Mouse (Mus musculus) brain, embryonic 14.5 days (tissue): ENCODE results near the gene Ciart. TPM values are rescaled to one million over a fixed set of nuclear protein-coding genes. Genes with fewer than 3 reads are reported as not detected.

Experiments used
- DNase-seq: peaks from one replicate; pipeline ENCODE4 v3.0.0-alpha.2; 2011; ENCODE audit warnings: low read depth
- CTCF ChIP-seq: fragments of 200-500 bp; IDR thresholded peaks from 2 replicates; pipeline ENCODE4 v1.5.1; 2012; ENCODE audit warnings: inconsistent platforms, mild to moderate bottlenecking, moderate library complexity, borderline replicate concordance; ENCODE audit not compliant: insufficient read depth, insufficient read length; ENCODE audit errors: extremely low read depth
- POLR2A ChIP-seq: fragments of 200-500 bp; IDR thresholded peaks from 2 replicates; pipeline ENCODE4 v1.6.1; 2012; ENCODE audit warnings: mild to moderate bottlenecking, inconsistent platforms, borderline replicate concordance; ENCODE audit not compliant: poor library complexity, insufficient read depth, insufficient read length, severe bottlenecking; ENCODE audit errors: extremely low read depth
- polyA plus RNA-seq: library from polyadenylated mRNA; depleted of rRNA; stranded (reverse); fragments of >200 nt; gene quantifications from 2 replicates; pipeline ENCODE4 v1.2.3, GENCODE M21; 2012

Ciart gene
- polyA plus RNA-seq, 1 experiment: 3.8 TPM

GRCm38 (mm10) chr3:95893606-95894316, 11.7 kb upstream of the Ciart start, which contains the start of gene Aph1a:
TSS of gene Aph1a (plus strand) at chr3:95893969.
- TF ChIP-seq POLR2A: peak; percentile 30; the same call in 1 of the 2 replicates
- DNase-seq: peak; percentile 99

GRCm38 (mm10) chr3:95893126-95893525, 11.1 kb upstream of the Ciart start:
- no peak for DNase-seq

GRCm38 (mm10) chr3:95892066-95893052, 10.3 kb upstream of the Ciart start:
- TF ChIP-seq CTCF: no peak
- TF ChIP-seq POLR2A: no peak
- peak; percentile 17 for DNase-seq

More at GRCm38 (mm10) chr3:95893126-95893525, 11.1 kb upstream of the Ciart start:
- TF ChIP-seq CTCF (no peak), POLR2A (no peak)

DNA sequence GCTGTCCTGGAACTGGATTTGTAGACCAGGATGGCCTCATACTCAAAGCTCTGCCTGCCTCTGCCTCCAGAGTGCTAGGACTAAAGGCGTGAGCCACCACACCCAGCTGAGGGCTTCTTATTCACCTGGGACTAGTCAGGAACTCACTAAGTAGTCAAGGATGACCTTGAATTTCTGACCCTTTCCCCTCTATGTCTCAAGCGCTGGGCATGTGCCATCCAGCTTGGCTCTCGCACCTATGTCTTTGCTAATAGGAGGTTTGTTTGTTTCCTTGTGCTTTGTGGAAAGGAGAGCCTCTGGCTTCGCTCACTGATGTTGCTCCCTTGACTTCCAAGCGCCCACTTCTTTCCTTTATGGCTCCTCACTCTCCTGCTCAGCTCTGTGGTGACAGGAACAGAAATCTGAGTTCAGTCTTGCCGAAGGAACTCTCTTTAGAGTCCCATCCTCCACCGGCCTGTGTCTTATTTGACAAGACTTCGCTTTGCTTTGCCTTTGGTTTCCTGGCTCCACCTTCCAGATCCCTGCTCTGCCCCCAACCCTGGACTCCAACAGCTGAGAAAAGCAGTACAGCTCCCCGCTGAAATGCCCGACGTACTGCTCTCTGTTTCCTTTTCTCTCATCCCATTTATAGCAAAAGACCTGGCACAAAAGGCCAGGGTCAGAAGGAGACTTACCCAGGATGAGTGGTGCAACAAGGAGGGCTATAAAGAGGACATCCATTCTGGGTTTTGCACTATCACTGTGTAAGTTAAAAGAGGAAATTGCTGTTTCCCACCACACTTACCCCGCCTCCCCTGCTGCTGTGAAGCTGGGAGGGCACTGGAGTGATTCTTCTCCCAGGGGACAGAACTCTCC, 9.4 kb upstream of the Ciart start, which contains the start of gene BC028528:
Gene BC028528, minus strand, starts transcription at position 795 of the 855 bp plus-strand sequence.
- peak; percentile 32 for DNase-seq
- TF ChIP-seq POLR2A (no peak), CTCF (no peak)

DNA sequence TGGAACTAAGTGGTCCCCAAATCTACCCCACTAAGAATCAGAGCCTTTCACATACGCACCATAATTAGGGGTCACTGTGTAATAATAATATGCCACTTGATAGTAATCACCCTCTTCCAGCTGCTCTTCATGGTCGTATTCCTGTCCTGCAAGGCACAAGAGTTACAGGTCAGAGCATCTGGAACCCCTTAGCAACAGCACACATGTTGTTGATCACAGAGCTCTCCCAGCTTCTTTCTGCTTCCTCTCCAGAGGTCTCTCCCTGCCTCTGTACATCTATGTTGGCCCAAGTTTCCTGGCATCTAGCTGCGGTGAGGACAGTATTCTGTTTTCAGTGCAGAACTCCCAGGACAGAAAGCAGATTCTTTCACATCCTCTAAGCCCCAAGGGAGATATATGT, 7.6 kb upstream of the Ciart start:
- TF ChIP-seq POLR2A (no peak), CTCF (no peak)
- no peak for DNase-seq

DNA sequence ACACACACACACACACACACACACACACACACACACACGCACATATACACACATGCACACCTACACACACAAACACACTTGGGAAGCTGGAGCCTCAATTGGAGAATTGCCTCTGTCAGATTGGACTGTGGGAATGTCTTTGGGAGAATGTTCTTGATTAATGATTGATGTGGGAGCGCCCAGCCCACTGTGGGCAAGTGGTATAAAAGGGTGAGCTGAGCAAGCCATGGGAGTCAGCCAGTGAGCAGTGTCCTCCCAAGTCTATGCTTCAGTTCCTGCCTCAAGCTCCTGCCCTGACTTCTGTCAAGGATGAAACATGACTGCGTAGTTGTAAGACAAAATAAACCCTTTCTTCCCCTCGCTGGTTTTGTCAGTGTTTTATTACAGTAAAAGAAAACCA, 5.5 kb upstream of the Ciart start:
- no peak for DNase-seq
- TF ChIP-seq CTCF: no peak
- TF ChIP-seq POLR2A: no peak

DNA sequence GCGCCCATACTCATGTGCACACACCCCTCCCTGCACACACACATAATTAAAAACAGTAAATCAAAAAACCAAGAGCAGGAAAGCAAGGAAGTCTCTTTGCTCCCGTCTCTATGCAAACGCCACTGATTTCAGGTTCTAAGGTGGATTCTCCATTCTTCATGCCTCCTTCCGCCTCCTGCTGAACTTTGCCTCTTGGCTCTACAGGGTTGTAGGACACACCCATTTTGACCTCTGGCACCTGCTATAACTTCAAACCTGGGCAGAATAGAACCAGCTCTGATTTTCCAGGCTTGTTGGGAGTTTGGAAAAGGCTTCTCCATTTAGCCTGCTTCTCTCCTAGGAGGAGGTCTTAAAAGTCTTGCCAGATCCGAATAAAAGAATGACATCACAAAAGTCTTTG, 2.3 kb upstream of the Ciart start:
- DNase-seq: no peak

DNA sequence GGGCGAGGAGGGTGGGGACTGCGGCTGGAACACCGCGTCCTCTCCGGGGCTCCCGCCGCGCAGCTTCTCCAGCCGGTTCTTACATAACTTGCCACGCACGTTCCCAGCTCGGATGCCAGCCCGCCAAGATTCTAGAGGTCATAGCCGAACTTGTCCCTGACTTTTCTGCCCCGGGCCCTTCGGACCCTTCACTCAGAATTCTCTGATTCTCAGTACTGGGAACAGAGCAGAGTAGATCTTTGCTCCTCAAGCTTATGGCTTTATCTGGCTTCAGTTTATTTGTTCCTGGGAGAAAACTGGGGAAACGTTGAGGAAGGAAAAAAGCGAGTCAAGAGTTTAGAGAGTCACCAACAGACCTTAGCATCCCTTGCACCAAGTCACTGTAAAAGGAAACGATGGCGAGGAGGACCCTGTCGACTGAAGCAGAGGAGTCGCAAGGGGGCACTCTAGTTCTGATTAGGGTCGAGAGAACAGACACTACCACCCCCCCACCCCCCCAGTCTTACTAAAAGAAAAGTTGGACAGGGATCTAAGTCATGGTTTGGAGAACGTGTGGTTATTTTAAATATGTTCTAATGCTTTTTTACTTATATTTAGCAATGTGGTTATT, 870 bp upstream of the Ciart start:
- peak; percentile 68 for DNase-seq
- TF ChIP-seq POLR2A (no peak), CTCF (peak; percentile 52; the same call in 1 of the 2 replicates)

More for the DNA sequence above, 2.3 kb upstream of the Ciart start:
- no peak for TF ChIP-seq CTCF
- no peak for TF ChIP-seq POLR2A

DNA sequence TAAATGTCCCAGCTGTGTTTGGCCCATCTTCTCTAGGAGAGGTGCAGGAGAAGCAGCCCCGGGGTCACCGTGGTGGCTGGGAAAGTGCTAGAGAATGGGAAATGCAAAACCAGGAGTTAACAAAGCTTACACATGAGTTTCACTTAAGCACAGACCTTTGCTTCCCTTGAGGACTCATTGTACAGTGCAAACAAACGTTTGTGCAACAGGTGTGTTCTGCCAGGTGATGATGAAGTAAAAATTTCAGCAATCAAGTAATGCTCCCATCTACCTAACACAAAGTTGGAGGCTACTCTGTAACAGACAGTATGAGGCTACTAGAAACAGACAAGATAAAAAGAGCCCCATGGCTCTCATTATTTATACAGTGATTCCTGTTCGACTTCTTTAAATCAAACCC, 3.0 kb downstream of the Ciart start:
- no peak for TF ChIP-seq POLR2A
- no peak for TF ChIP-seq CTCF
- DNase-seq: no peak

- DNase-seq: peak; percentile 2
- TF ChIP-seq CTCF: no peak
- no peak for TF ChIP-seq POLR2A
Measured at GRCm38 (mm10) chr3:95872048-95872447, 10.0 kb downstream of the Ciart start.

DNA sequence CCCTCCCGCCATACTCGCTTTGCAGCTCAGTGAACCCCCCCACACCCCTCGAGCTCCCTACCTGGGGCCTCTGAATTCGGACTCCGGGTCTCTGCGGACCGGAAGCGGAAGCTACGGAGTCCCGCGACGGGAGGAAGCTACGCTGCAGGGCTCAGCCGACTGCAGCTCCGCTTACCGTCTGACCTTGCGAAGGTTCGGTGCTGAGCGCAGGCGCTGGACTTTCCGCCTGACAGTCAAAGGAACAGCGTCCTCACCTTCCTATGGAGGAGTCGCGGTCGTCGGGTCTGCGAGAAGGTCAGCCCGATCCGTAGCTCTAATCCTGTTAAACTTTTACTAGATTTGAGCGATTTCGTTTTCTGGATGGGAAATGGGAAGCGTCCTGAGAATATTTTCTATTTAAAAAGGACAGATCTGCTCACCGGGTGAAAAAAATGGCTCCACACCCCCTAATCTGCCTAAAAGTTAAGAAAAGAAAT, 10.6 kb downstream of the Ciart start, which contains the start of gene Mrps21:
Gene Mrps21, minus strand, starts transcription at position 128 of the 476 bp plus-strand sequence.
- DNase-seq: peak; percentile 96
- no peak for TF ChIP-seq CTCF
- TF ChIP-seq POLR2A: peak; percentile 44; the same call in 1 of the 2 replicates

DNA sequence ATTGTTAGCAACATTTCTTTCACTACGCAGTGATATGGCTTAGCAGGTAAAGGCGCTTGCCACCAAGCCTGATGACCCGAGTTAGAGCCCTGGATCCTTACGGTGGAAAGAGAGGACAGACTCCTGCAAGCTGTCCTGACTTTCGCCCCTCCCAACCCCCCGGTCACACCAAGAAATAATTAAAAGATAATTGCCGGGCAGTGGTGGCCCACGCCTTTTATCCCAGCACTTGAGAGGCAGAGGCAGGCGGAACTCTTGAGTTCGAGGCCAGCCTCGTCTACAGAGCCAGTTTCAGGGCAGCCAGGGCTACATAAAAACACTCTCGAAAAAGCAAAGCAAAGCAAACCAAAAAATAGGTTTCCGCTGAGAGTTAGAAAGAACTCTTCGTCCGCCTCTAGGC, 11.1 kb downstream of the Ciart start:
- no peak for DNase-seq
- TF ChIP-seq POLR2A: no peak
- TF ChIP-seq CTCF: no peak
